Mouse (Mus musculus): Measurements from ENCODE around the gene Gm5800. TPM values are rescaled to one million over a fixed set of nuclear protein-coding genes. Genes with fewer than 3 reads are reported as not detected.
A peak's percentile ranks its signal among the peaks of the same experiment; 100 is the strongest.
"Not testable (repeated sequence)": the region's sequence is repeated elsewhere in the genome, so short reads cannot be mapped to it uniquely, and the experiment has no call there.

The Gm5800 gene
- not detected in 2 replicates for polyA plus RNA-seq (2015; fragmentation: Nextera tagmentation; extraction: Ambion mirVana)

- Histone ChIP-seq H3K4me2 (no peak within 1 kb of the TSS), H3K27me3 (replicated peaks) (no peaks in the 10 kb centered on the region), H3K4me1 (no peaks in the 10 kb centered on the region), H3K9me3 (no peaks in the 10 kb centered on the region), H3K9ac (no peak within 1 kb of the TSS), H3K4me3 (no peak within 1 kb of the TSS), H3K36me3 (no peaks in the 10 kb centered on the region), H3K27ac (replicated peaks) (no peak within 1 kb of the TSS)
- WGBS: 52% methylated on average over 1 of the region's 1 CpGs
- ATAC-seq (ENCODE audit: extremely low read depth, insufficient number of reproducible peaks, low FRiP score, low TSS enrichment): no peak
Measured at GRCm38 (mm10) chr14:51717083-51717482, at the start of gene Gm5800. TSS of gene Gm5800 (minus strand) at chr14:51717183.

DNA sequence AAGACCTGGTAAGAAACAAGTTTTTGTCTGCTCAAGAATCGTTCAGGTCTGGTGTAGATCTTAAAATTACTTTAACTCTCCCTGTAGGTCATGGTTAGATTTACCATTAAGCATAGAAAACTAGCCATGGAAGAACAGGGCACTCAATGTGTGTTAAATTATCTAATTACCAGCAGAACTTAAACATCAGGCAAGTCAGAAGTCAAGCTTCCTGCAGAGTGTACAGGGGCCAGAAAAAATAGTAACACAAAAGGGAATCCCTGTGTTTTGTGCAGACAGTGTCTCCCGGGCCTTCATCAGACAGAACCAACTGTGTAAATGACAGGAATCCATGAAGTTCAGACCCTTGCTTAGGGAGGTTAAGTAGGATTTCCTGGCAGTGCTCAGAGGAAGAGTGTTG is 39.0 kb upstream of the Gm5800 start:
- no peaks in the 10 kb centered on the region for H3K4me1 ChIP-seq
- no peak overlapping the region for H3K4me2 ChIP-seq
- no peak overlapping the region for H3K4me3 ChIP-seq
- no peaks in the 10 kb centered on the region for H3K36me3 ChIP-seq
- H3K27ac ChIP-seq (replicated peaks): no peak overlapping the region
- H3K9me3 ChIP-seq: no peaks in the 10 kb centered on the region
- no peaks in the 10 kb centered on the region for H3K27me3 ChIP-seq (replicated peaks)
- no peak for ATAC-seq (ENCODE audit: extremely low read depth, insufficient number of reproducible peaks, low FRiP score, low TSS enrichment)
- no peak overlapping the region for H3K9ac ChIP-seq
- 62% methylated on average over 2 of the region's 2 CpGs for WGBS

DNA sequence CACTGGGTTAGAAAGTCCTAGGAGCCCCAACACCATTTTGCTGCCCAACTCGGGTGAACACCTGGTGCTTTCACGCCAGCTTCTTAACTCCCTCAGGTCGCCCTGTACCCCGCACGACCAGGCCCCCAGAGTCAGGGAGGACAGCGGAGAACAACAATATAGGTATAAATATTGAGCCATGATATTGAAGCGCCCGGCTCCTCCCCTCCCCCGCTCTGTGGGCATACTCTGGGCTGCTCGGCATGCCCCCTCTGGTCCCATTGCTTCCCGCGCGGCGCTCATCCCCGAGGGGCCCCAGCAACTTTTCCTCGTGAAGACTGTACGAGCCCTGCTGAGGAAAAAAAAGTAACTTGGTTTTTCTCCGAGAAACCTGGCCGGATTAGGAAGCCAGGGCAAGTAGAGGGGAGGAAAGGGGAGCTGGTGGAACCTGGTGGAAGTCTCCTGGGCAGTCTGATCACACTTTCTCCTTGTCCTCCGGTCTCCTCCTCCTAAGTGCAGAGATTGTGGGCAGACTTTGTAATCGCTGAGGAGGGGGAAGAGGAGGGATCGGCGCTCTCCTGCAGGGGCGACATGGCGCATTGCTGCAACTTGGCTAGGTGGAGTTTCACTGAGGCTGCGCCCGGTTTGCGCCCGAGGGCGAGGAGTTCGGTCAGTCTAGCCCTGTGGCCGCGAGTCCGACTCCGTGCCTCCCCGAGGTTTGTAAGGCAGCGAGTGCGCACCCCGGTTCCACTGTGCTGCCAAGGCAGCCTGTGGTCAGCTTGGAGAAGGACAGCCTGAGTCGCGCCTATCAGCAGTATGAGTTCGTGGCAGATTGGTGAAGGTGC is 23.6 kb upstream of the Gm5800 start:
- Histone ChIP-seq H3K4me3 (peak overlapping the region; percentile 57), H3K9me3 (no peaks in the 10 kb centered on the region), H3K4me1 (peaks cover 12% of the 10 kb centered on the region), H3K27me3 (replicated peaks) (peaks cover 63% of the 10 kb centered on the region), H3K27ac (replicated peaks) (no peak overlapping the region), H3K36me3 (no peaks in the 10 kb centered on the region), H3K4me2 (peak overlapping the region; percentile 93), H3K9ac (peak overlapping the region; percentile 69)
- under 1% methylated on average over 42 of the region's 42 CpGs for WGBS
- no peak for ATAC-seq (ENCODE audit: extremely low read depth, insufficient number of reproducible peaks, low FRiP score, low TSS enrichment)

DNA sequence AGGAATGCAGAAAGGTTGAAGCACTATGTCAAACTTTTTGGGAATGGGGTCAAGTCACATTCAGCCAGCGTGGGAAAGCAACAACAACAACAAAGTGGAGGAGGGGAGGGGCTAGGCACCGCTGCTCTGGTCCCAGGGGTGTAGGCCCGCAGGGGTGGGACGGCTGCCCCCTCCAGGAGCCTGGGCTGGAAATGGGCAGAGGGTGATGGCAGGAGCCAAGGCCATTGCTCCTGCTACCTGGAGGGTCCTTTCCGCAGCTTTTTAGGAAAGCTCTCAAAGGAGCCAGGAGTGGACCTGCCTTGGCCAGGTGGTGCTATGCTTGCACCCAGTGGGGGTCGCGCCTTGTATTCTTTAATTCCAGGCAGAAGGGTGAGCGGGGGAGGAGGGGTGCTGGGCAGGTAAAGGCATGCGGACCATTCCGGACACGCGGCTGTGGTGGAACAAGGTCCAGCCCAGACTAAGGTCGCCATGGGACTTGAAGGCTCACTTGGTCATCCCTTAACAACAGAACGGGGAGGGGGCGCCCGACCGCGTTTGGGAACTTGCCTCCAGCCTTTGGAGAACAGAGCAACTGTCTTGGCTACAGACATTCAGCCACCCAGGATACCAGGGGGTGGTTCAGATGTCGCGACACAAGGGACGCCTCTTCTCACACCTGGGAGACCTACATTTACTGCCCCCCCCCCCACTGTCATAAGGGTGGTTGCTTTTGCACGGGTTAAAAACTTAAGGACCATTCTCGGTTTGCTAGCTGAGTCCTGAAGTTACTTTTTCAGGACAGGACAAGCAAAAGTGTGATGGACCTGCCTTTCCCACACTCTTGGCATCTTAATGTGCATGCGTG is 22.4 kb upstream of the Gm5800 start:
- no peaks in the 10 kb centered on the region for H3K36me3 ChIP-seq
- peaks cover 63% of the 10 kb centered on the region for H3K27me3 ChIP-seq (replicated peaks)
- peak overlapping the region; percentile 93 for H3K4me2 ChIP-seq
- peaks cover 12% of the 10 kb centered on the region for H3K4me1 ChIP-seq
- no peaks in the 10 kb centered on the region for H3K9me3 ChIP-seq
- under 1% methylated on average over 24 of the region's 24 CpGs for WGBS
- no peak for ATAC-seq (ENCODE audit: extremely low read depth, insufficient number of reproducible peaks, low FRiP score, low TSS enrichment)
- H3K9ac ChIP-seq: no peak overlapping the region
- peak overlapping the region; percentile 57 for H3K4me3 ChIP-seq
- H3K27ac ChIP-seq (replicated peaks): no peak overlapping the region

DNA sequence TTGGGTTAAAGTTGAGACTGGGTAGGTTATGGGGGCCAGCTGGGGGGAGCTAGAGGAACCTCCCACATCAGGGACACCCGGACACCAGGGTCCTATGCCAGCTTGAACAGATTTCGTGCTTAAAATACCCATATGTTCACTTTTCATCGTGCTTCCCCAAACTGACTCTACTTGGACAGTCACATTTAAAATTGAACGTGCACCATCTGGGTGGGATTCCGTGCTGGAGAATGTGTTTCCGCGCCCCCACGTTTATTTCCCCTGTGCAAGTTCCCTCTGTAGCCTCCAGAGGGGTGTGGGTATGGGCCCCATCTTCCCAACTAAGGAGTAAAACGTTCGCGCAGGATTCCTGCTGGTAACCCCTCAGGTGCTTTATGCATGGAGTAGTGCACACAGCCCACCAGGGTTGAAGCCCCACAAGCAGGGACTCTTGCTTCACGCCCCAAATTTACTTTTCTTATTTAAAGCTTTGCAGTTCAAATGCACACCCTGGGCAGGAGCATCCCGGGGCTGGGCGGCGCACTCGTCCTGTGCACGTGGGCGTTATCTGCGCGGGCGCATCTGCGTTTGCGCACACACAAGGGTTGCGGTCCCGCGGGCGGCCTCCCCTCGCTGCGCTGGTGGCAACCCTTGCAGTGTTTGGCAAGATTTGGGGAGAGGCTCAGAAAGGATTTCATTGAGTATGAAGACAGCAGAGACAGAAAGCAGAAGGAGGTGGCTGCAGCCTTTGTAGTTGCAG is 21.6 kb upstream of the Gm5800 start:
- no peaks in the 10 kb centered on the region for H3K9me3 ChIP-seq
- peaks cover 61% of the 10 kb centered on the region for H3K27me3 ChIP-seq (replicated peaks)
- H3K9ac ChIP-seq: no peak overlapping the region
- no peak for ATAC-seq (ENCODE audit: extremely low read depth, insufficient number of reproducible peaks, low FRiP score, low TSS enrichment)
- peak overlapping the region; percentile 57 for H3K4me3 ChIP-seq
- no peak overlapping the region for H3K27ac ChIP-seq (replicated peaks)
- no peaks in the 10 kb centered on the region for H3K36me3 ChIP-seq
- 4% methylated on average over 29 of the region's 29 CpGs for WGBS
- H3K4me2 ChIP-seq: peak overlapping the region; percentile 93
- peaks cover 12% of the 10 kb centered on the region for H3K4me1 ChIP-seq

DNA sequence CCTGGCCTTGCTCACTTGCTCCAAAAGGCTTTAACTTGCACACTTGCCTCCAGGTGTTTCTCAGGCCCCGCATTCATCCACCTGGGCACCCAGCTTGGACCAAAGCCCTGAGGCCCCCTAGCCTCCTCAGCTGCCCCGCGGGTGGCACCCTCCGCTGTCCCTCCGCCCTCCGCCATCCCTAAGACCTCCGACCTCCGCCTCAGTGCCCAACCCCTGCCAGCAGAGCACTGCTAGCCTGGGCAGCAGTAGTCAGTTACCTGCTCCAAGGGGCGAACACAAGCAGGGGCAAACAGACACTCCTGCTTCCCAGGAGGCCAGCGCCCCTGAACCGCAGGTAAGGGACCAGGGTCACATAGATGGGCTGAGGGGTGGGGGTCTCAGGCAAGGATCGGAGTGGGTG is 21.0 kb upstream of the Gm5800 start:
- Histone ChIP-seq H3K27ac (replicated peaks) (no peak overlapping the region), H3K4me2 (no peak overlapping the region), H3K27me3 (replicated peaks) (peaks cover 58% of the 10 kb centered on the region), H3K9ac (no peak overlapping the region), H3K36me3 (no peaks in the 10 kb centered on the region), H3K4me3 (no peak overlapping the region), H3K4me1 (peaks cover 12% of the 10 kb centered on the region), H3K9me3 (no peaks in the 10 kb centered on the region)
- WGBS: 22% methylated on average over 12 of the region's 12 CpGs
- no peak for ATAC-seq (ENCODE audit: extremely low read depth, insufficient number of reproducible peaks, low FRiP score, low TSS enrichment)

DNA sequence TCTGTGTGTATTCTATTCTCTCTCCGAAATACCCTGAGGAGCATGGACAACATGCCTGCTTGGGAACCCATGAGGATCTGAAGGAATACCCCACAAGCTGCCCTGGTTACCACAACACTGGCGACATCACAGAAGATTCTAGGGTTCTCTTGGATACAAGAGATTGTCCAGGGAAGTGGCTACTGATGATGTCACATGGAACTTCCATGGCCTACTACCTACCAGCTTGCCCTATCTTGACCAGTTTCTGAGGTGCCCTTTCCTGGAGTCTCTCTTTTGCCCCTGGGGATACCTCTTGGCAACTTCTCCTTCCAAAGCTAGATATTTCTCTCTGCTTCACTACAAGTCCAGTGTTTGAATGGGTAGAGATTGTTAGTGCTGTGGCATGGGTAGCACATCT is 21.6 kb downstream of the Gm5800 start, which contains the start of gene Gm17079:
TSS of gene Gm17079 (minus strand) at position 101 of the 400 bp plus-strand sequence.
- not testable (repeated sequence) for H3K9me3 ChIP-seq; H3K27ac ChIP-seq (replicated peaks); H3K27me3 ChIP-seq (replicated peaks); H3K36me3 ChIP-seq; H3K4me1 ChIP-seq; H3K9ac ChIP-seq; H3K4me3 ChIP-seq; ATAC-seq (ENCODE audit: extremely low read depth, insufficient number of reproducible peaks, low FRiP score, low TSS enrichment); H3K4me2 ChIP-seq
- 69% methylated on average over 1 of the region's 2 CpGs for WGBS

- no peak overlapping the region for H3K27ac ChIP-seq (replicated peaks)
- no peaks in the 10 kb centered on the region for H3K36me3 ChIP-seq
- no peaks in the 10 kb centered on the region for H3K9me3 ChIP-seq
- no peak overlapping the region for H3K4me2 ChIP-seq
- no peak for ATAC-seq (ENCODE audit: extremely low read depth, insufficient number of reproducible peaks, low FRiP score, low TSS enrichment)
- no peaks in the 10 kb centered on the region for H3K4me1 ChIP-seq
- WGBS: 83% methylated on average over 5 of the region's 5 CpGs
- H3K4me3 ChIP-seq: no peak overlapping the region
- no peaks in the 10 kb centered on the region for H3K27me3 ChIP-seq (replicated peaks)
- H3K9ac ChIP-seq: no peak overlapping the region
Measured at GRCm38 (mm10) chr14:51677269-51677668, 39.7 kb downstream of the Gm5800 start.

Other genes with a start within 250 kb of the Gm5800 start
- not detected in 2 replicates for gene Gm5622, start 164.4 kb downstream of the Gm5800 start, polyA plus RNA-seq (2015; fragmentation: Nextera tagmentation; extraction: Ambion mirVana)
- not detected in 2 replicates for gene Gm17175, start 143.1 kb downstream of the Gm5800 start, polyA plus RNA-seq (2015; fragmentation: Nextera tagmentation; extraction: Ambion mirVana)
- gene Gm17174, start 125.0 kb downstream of the Gm5800 start, polyA plus RNA-seq (2015; fragmentation: Nextera tagmentation; extraction: Ambion mirVana): not detected in 2 replicates
- gene Gm17078, start 105.9 kb downstream of the Gm5800 start, polyA plus RNA-seq (2015; fragmentation: Nextera tagmentation; extraction: Ambion mirVana): not detected in 2 replicates
- gene Gm4181, start 81.5 kb downstream of the Gm5800 start, polyA plus RNA-seq (2015; fragmentation: Nextera tagmentation; extraction: Ambion mirVana): not detected in 2 replicates
- not detected in 2 replicates for gene Gm17079, start 21.7 kb downstream of the Gm5800 start, polyA plus RNA-seq (2015; fragmentation: Nextera tagmentation; extraction: Ambion mirVana)
- gene Ang4, start 56.4 kb upstream of the Gm5800 start, polyA plus RNA-seq (2015; fragmentation: Nextera tagmentation; extraction: Ambion mirVana): not detected in 2 replicates
- gene AY358078, start 82.9 kb upstream of the Gm5800 start, polyA plus RNA-seq (2015; fragmentation: Nextera tagmentation; extraction: Ambion mirVana): not detected in 2 replicates
- gene Ear6, start 136.5 kb upstream of the Gm5800 start, polyA plus RNA-seq (2015; fragmentation: Nextera tagmentation; extraction: Ambion mirVana): not detected in 2 replicates
- gene Mettl17, start 167.7 kb upstream of the Gm5800 start, polyA plus RNA-seq (2015; fragmentation: Nextera tagmentation; extraction: Ambion mirVana): 38.3 and 40.5 TPM in 2 replicates
- gene Slc39a2, start 175.7 kb upstream of the Gm5800 start, polyA plus RNA-seq (2015; fragmentation: Nextera tagmentation; extraction: Ambion mirVana): 0.13 and 0.48 TPM in 2 replicates
- 223 and 248 TPM in 2 replicates for gene Ndrg2, start 197.0 kb upstream of the Gm5800 start, polyA plus RNA-seq (2015; fragmentation: Nextera tagmentation; extraction: Ambion mirVana)
- not detected in 2 replicates for gene Tppp2, start 201.2 kb upstream of the Gm5800 start, polyA plus RNA-seq (2015; fragmentation: Nextera tagmentation; extraction: Ambion mirVana)
- gene Rnase13, start 205.6 kb upstream of the Gm5800 start, polyA plus RNA-seq (2015; fragmentation: Nextera tagmentation; extraction: Ambion mirVana): not detected in 2 replicates